Mouse (Mus musculus) heart, postnatal 36 days (tissue): ENCODE measurements at regions not wholly inside any gene's neighbourhood (a gene's known extent, or its start where the extent isn't known, plus 50 kb on each side); places are given as distances from the start of the nearest gene placed in this dataset.
A peak's percentile ranks its signal among the peaks of the same experiment; 100 is the strongest.
"Not testable (repeated sequence)": the region's sequence is repeated elsewhere in the genome, so short reads cannot be mapped to it uniquely, and the experiment has no call there.

Experiments used
- DNase-seq, 2 experiments: peaks; one replicate each; pipeline ENCODE4 v3.0.0; 2021 to 2022
- intact Hi-C: fragments of 180-260 bp; cut with DNase I; formaldehyde crosslinking; loops from one replicate; pipeline ENCODE4 v1.15.1; 2025

DNA sequence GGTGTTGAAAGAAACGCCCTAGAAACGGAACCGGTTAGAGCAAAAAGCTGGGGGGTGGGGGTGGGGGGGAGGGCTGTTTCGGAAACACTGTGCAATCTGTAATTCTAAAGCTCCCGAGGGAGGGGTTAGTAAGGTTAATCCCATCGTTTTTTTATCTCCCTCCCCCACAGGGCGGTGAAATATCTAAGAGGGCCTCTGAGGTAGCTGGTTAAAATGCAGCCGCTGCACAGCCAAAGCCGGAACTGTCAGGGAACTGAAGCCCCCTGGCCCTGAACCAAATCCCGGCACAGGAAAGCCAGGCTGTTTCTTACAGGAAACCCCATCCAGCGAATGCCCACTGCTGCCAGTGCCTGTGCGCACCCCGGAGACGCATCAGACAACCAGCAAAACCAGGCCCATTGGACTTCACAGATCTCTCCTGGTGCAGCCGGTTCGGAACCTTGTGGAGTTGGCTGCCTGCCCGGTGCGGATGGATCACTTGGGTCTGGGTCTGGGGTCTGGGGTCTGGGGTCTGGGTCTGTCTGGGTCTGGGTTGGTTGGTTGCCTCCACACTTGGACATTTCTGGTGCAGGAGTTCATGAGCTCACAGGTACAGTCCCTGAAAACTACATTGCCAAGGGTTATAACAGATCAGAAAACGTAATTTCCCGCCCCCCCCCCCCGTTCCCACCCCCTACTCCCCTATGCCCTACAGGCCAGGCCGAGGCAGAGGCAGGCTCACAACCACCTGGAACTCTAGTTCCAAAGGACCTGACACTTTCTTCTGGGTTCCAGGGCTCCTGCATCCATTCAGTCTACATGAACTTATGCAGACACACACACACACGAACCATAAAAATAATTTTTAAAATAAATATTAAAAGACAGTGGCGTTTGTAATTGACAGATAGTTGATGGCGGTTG lies 272.7 kb downstream of the Gxylt1 start:
- intact Hi-C loops = no loop called here
- DNase-seq = peak; percentile 7 to 13

- peak in 1 of 2 experiments; percentile 4 for DNase-seq
- intact Hi-C loops = no loop called here
Observed at GRCm38 (mm10) chr15:93001346-93002001, 273.5 kb downstream of the Gxylt1 start.

- intact Hi-C loops = no loop called here
- peak in 1 of 2 experiments; percentile 9 for DNase-seq
Observed at GRCm38 (mm10) chr15:93000121-93000520, 274.9 kb downstream of the Gxylt1 start.

DNA sequence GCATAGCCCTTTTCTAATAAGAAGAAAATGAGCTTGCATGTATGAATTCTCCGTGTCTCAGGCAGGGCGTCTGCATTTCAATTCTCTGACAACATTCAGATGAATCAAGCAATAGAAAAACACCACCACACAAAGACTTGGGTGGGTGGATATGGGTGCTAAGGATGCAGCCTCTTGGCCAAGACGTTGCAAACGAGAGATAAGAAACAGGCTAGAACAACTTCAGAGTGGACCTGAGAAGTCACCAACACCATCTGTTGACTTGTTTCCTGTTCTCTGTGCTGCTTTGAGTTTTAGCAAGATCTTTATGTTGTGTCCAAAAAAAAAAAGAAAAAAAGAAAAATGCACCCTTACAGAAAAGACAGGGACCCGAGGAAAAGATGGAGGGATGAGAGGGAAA lies 277.0 kb downstream of the Gxylt1 start:
- DNase-seq = no peak
- intact Hi-C loops = no loop called here

DNA sequence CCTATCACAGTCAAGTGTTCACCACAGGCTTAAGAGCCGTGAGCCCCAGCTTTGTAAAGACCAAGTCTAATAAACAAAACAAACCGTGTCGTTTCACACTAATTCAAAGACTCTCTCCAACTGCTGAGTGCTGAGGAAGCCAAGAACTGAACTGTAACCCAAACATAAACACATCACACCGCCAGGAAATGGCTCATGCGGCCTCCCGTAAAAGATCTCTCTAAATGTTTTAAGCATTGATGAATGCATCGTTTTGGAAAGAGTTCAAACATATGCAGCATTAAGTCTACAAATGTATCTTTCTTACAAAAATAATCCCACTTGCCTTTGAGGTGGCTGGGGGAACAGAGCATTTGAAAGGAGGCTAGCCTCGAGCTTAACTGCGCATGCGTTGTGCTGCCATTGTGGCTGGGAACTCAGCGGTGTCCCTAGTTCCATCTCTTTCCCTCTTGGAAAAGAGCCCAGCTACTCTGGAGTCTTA lies 280.7 kb downstream of the Gxylt1 start:
- no peak for DNase-seq
- intact Hi-C loops = no loop called here

GRCm38 (mm10) chr15:92993538-92994190 lies 281.3 kb downstream of the Gxylt1 start:
- intact Hi-C loops = no loop called here
- DNase-seq = no peak

- intact Hi-C loops = no loop called here
- no peak for DNase-seq
Observed at GRCm38 (mm10) chr15:92975774-92976173, 299.2 kb downstream of the Gxylt1 start.

DNA sequence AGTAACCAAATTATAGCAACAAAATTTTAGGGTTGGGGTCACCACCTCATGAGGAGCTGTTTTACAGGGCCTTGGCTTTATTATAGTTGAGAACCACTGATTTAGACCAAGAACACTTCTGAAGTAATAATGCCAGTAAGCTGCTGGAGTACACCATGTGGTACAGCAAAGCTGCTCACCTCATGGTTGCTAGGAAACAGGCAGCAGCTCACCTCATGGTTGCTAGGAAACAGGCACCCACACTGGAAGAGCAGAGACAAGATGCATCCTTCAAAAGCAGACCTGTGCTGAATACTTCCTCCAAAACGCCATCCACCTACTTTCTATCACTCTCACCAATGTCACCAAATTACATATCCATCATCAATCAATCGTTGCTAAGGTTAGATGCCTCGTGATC lies 300.0 kb downstream of the Gxylt1 start:
- DNase-seq = no peak
- intact Hi-C loops = no loop called here

GRCm38 (mm10) chr15:92973651-92974229 lies 301.2 kb downstream of the Gxylt1 start:
- intact Hi-C loops = no loop called here
- DNase-seq = no peak

- intact Hi-C loops = no loop called here
- DNase-seq = no peak
Observed at GRCm38 (mm10) chr15:92965556-92965955, 309.4 kb downstream of the Gxylt1 start.

DNA sequence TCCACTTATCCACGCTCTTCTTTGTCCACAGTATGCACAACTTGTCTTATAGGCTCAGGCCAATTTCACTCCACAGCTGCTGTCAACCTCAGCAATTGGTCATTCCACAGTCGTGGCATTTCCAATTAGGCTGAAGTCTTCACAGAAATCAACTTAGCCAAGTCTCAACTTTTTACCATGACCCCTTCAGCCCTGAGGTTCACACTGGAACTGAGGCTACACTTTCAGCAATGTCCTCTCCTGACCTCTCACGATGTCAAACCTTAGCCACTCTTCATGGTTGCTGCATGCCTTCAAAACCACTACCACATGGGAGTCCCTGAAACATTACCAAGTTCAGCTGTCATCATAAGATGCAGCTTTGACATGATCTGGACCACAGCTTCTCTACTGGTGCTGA lies 310.1 kb downstream of the Gxylt1 start:
- intact Hi-C loops = no loop called here
- no peak for DNase-seq

- intact Hi-C loops = no loop called here
- no peak for DNase-seq
Observed at GRCm38 (mm10) chr15:92964131-92964530, 310.8 kb downstream of the Gxylt1 start.

DNA sequence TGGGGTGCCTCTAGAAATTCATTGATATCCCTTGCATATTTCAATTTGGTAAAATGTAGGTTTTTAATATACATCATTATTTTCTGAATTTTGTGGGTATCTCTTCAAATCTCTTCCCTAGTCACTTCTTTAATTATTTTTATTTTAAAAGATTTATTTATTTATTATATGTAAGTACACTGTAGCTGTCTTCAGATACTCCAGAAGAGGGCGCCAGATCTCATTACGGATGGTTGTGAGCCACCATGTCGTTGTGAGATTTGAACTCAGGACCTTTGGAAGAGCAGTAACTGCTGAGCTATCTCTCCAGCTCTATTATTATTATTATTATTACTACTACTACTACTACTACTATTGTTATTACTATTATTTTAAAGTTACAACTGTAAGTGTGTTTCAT lies 324.1 kb downstream of the Gxylt1 start:
- DNase-seq = not testable (repeated sequence)
- intact Hi-C loops = loop anchor here (2.0 kb wide), 1 partner anchor 266 kb away; no protein-coding TSS in a partner anchor

GRCm38 (mm10) chr15:92946216-92946615 lies 328.8 kb downstream of the Gxylt1 start:
- intact Hi-C loops = no loop called here
- DNase-seq = no peak

DNA sequence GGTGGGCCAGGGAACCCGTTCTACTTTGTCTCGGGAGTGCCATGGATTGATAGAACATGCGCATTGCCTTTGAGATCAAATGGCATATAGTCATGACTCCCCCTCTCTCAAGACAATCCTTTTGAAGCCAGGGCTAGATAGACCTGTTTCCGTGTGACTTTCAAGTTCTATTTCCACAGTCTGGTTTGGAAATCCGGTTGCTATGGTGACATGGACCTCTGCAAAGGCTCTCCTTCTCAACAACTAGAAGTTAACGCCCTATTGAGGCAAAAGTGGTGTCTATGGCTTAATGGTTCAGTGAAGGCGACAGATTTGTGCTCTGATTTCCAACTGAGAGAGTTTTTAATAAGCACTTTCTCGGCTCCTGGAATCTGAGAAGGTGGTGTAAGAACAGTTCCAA lies 371.2 kb downstream of the Gxylt1 start:
- intact Hi-C loops = no loop called here
- DNase-seq = no peak

DNA sequence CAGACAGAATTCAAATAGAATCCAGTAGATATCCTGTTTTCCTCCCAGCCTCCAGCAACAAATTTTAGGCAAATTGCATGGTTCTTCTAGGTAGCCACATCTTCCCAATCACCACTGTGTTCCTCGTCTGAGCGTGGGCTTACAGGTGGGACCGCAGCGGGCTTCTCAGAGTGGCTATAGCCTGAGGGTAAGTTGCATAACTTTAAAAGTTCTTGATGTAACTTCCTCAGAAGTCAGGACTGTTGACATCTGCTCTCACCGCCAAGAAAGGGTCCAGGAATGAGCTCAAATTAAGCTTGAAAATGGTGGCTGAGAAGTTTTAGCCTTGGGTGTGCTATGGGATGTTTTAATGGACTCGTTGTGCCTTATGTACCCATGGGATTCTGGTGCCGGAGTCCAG lies 377.7 kb downstream of the Gxylt1 start:
- intact Hi-C loops = no loop called here
- no peak for DNase-seq

DNA sequence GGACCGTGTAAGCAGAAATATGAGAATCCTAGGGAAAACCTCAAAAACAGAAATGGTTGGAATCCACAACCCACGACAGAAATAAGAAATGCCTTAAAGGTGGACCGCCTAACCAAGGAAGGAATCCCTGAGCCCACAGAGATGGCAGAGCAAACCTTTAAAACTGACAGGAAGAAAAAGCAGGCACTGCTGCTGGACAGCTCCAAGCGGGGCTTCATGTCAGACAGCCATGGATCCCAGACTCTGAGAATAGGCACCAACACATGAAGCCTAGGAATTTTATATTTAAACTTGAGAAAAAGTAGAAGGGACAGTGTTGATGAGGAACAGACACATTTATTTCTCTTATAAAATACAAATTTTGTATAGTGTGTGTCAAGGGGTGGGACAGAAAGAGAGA lies 379.1 kb downstream of the Gxylt1 start:
- intact Hi-C loops = no loop called here
- no peak for DNase-seq

- DNase-seq = no peak
- intact Hi-C loops = no loop called here
Observed at GRCm38 (mm10) chr15:92876438-92876837, 398.5 kb downstream of the Gxylt1 start.

- intact Hi-C loops = no loop called here
- DNase-seq = no peak
Observed at GRCm38 (mm10) chr15:92864106-92864505, 410.9 kb downstream of the Gxylt1 start.

DNA sequence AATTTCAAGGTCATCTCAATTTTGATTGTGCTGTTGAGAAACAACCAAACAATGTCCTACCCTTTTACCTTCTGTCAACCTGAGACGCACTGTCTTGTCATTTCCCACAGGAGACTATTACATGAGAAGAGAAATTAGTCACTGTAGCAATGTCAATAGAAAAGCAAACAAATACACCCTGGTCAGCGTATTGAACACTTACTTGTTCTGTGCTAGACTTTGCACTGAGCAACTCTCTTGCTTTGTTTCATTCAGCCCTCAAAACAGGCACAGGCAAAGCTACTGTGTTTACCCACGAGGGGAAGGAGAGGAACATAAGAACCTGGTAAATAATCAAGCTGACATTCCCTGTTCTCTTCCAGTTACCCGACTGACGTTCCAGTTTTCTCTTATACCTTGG lies 424.1 kb downstream of the Gxylt1 start:
- intact Hi-C loops = no loop called here
- DNase-seq = no peak

GRCm38 (mm10) chr15:92840035-92840434 lies 434.9 kb downstream of the Gxylt1 start:
- no peak for DNase-seq
- intact Hi-C loops = no loop called here
